ENCODE assay signal across 17 mouse cellular contexts in genomic region chr11:23688060-23688459, GRCm38 (mm10).
"Had no signal": no experiment of that assay in that cellular context is flagged by ENCODE, and none has a peak within 500 bp of the region (broad histone marks: within the 10 kb centered on the region; RNA-seq: fewer than 3 reads in every experiment).

No protein-coding gene starts in this region.

- H3K27me3 ChIP-seq: liver, embryonic 13.5 days; stomach, embryonic 15.5 days had no signal

- DNase-seq: kidney, adult 2 months; kidney, postnatal 25 days; layer of hippocampus, adult 9-11 months; liver, embryonic 13.5 days; lung, adult 2 months; lung, postnatal 14 days; lung, postnatal 4 days; midbrain, embryonic 14.5 days; right cerebral cortex, adult 18-20 months; right cerebral cortex, postnatal 14 days; thymus, adult 18-20 months; thymus, postnatal 4 days had no signal

- H3K4me3 ChIP-seq: layer of hippocampus, adult 2 months; liver, embryonic 13.5 days; stomach, embryonic 15.5 days had no signal

- H3K36me3 ChIP-seq: stomach, embryonic 15.5 days had no signal

- H3K4me2 ChIP-seq: liver, embryonic 13.5 days; midbrain, embryonic 11.5 days; stomach, embryonic 15.5 days had no signal

- H3K9ac ChIP-seq: liver, embryonic 13.5 days; stomach, embryonic 15.5 days had no signal

- ATAC-seq: intestine, postnatal 0 days had no signal

- H3K4me1 ChIP-seq: liver, embryonic 13.5 days; stomach, embryonic 15.5 days had no signal

- H3K27ac ChIP-seq: kidney, postnatal 0 days; liver, embryonic 13.5 days; stomach, embryonic 15.5 days had no signal

- H3K9me3 ChIP-seq: liver, embryonic 13.5 days; stomach, embryonic 15.5 days had no signal
